Mouse (Mus musculus) cerebellum, adult 11 months (tissue): ENCODE data around the gene Cers5.
"Not testable (repeated sequence)": the region's sequence is repeated elsewhere in the genome, so short reads cannot be mapped to it uniquely, and the experiment has no call there.

ENCODE experiments used
- DNase-seq: peaks from one replicate; pipeline ENCODE4 v3.0.0; 2022

The Cers5 gene

GRCm38 (mm10) chr15:99704881-99705280 lies 67.8 kb downstream of the Cers5 start:
- no peak for DNase-seq

- DNase-seq: no peak
These were observed 68.5 kb downstream of the Cers5 start for GRCm38 (mm10) chr15:99704041-99704681.

- no peak for DNase-seq
These were observed 69.0 kb downstream of the Cers5 start for GRCm38 (mm10) chr15:99703676-99704040.

- no peak for DNase-seq
These were observed 69.6 kb downstream of the Cers5 start for GRCm38 (mm10) chr15:99703104-99703503.

GRCm38 (mm10) chr15:99701999-99702900 lies 70.4 kb downstream of the Cers5 start, which contains the start of gene Smarcd1:
Smarcd1 (plus strand) TSS chr15:99702129.
- peak; percentile 94 for DNase-seq

- not testable (repeated sequence) for DNase-seq
These were observed 71.1 kb downstream of the Cers5 start for GRCm38 (mm10) chr15:99701640-99701998.

GRCm38 (mm10) chr15:99700219-99701106 lies 72.2 kb downstream of the Cers5 start:
- DNase-seq: no peak

GRCm38 (mm10) chr15:99699715-99700114 lies 73.0 kb downstream of the Cers5 start:
- no peak for DNase-seq

- DNase-seq: no peak
These were observed 74.1 kb downstream of the Cers5 start for GRCm38 (mm10) chr15:99698533-99699085.

- no peak for DNase-seq
These were observed 75.4 kb downstream of the Cers5 start for GRCm38 (mm10) chr15:99697309-99697708.

GRCm38 (mm10) chr15:99691976-99692375 lies 80.7 kb downstream of the Cers5 start:
- no peak for DNase-seq

- DNase-seq: no peak
These were observed 81.8 kb downstream of the Cers5 start for GRCm38 (mm10) chr15:99690924-99691323.

- peak; percentile 67 for DNase-seq
These were observed 84.0 kb downstream of the Cers5 start for GRCm38 (mm10) chr15:99688712-99689111.
